Mouse (Mus musculus) hindlimb bud, embryonic 11.5 days (tissue): ENCODE measurements at regions not wholly inside any gene's neighbourhood (a gene's known extent, or its start where the extent isn't known, plus 50 kb on each side); places are given as distances from the start of the nearest gene placed in this dataset.

Source experiments
- DNase-seq: peaks from one replicate; pipeline ENCODE4 v3.0.0-alpha.2; 2012; ENCODE audit warnings: low read depth, low spot score; ENCODE audit errors: extremely low spot score

DNA sequence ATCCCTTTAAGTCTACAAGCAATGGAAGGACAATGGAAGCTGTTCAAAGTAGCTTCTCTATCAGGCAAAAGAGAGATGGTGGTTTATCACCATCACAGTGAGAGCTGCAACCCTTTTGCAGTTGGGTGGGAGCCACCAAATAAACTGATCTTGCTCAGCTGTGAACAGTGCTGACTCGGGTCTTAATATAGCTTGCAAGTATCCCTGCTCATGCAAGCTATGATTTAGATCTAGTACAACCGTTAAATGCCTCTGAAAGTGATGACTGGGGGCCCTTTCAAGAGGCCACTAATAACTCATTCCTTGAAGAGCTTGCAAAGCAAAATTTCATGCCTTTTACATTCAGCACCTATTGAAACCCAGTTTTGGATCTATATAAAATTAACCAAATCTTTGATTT lies 1154.5 kb upstream of the Lrrtm3 start:
- peak; percentile 6 for DNase-seq

DNA sequence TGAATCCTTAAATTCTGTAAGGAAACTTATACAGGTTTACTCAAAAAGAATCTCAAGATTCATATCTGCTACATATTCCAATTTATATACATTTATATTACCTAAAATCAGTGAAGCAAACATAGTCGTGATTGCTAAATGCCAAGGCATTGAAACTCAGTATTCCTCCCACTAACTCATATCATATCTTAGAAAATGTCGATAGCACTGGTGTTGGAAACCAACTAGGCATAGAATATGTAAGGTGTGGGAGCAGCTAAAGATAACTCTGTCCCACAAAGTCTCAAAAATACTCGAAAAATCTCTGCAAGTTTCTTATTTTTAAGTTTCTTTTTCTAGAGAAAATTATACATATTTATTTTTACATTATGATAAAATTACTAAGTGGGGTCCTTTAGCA lies 1134.1 kb upstream of the Lrrtm3 start:
- DNase-seq, result no peak

DNA sequence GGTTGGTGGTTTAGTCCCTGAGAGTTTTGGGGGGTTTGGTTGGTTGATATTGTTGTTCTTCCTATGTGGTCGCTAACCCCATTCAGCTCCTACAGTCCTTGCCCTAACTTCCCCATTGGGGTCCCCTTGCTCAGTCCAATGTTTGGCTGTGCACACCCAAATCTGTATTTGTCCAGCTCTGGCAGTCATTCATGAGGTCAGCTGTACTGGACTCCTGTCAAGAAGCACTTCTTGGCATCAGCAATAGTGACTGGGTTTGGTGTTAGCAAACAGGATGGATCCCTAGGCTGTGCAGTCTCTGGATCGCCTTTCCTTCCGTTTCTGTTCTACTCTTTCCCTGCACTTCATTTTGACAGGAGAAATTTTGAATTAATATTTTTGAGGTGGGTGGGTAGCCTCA lies 1131.1 kb upstream of the Lrrtm3 start:
- no peak for DNase-seq

DNA sequence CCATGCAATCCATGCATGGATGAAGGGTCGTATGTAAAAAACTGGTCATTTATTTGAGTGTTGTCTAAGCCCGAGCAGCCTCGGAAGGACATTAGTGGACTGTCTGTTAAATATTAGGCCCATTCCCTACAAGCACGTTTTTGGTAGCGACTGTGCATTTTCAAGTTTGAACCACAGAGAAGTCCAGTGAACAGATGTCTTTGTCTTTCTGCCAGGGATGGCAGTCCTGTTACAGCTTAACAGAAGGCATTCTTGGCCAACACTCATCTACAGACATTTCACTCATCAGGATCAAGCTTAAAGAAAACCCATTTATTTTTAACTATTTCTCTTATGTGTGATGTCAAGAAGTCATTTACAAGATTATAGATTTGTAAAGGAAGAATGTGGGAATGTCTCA lies 1129.2 kb upstream of the Lrrtm3 start:
- no peak for DNase-seq

DNA sequence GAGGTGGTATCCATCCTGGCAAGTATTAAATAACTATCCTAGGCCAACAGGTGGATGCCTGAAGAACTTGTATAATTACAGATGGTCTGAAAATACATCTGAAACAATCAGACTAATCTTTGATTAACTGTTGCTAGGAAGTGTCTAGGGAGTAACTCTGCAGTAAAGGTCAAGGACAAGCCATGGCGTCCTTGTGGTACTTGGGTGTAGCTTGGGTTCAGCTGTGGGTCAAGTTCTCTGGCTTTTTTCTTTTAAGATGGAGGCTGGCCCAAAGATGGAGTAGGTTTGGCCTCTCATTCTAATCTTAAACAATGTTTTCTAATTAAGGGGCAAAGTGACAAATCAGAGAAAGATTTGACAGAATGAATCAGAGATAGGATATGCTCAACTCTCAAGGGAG lies 1126.1 kb upstream of the Lrrtm3 start:
- DNase-seq, result no peak

DNA sequence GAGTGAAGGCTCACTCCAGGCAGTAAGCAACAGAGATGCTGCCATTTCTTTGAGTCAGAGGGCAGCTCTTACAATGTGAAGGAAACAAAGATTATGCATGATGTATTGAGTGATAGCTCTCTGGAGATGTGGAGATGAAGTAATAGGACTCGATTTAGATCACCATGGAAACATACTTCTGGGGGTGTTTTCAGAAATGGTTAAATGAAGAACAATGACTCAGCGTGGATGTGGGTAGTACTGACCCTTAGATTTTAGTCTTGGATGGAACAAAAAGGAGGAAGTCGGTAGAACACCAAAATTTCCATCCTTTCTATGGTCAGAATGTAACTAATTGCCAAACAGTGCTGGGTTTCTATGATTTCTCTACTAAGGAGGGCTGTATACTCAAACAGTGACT lies 1125.1 kb upstream of the Lrrtm3 start:
- no peak for DNase-seq

DNA sequence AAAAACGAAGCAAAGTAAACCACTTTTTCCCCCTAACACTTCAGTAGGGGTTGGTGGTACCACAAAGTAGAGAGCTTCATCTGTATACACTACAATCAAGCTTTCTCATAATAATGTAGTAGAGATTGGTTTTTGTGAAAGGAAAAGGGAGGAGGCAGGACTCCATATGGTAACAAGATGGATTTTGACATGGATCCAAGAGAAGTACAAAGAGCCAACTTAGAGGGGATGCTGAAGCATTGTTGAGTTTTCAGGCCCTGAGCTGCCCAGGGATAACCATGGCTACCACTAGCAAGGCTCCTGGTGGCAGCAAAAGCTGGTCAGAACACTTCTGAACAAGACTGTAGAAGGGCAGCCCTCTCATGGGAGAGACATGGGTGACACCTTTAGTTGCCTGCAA lies 1093.6 kb upstream of the Lrrtm3 start:
- DNase-seq, result no peak

DNA sequence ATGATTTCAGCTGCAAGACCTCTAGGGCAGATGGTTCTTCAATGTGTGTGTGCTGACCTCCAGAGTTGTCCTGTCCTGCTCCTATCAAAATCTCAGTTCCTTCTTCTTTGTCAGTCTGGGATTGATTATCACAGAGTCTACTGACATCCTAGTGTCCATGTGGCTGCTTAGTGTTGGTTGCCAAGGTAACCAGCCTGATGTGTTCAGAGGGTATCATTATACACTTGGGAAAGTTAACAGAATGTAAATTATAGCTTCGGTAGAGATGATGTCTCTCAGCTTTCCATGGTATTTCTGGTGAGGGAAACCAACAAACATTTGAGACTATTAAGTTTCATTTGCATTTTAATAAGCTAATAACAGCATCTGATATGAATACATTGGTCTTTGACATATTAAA lies 1092.5 kb upstream of the Lrrtm3 start:
- no peak for DNase-seq

DNA sequence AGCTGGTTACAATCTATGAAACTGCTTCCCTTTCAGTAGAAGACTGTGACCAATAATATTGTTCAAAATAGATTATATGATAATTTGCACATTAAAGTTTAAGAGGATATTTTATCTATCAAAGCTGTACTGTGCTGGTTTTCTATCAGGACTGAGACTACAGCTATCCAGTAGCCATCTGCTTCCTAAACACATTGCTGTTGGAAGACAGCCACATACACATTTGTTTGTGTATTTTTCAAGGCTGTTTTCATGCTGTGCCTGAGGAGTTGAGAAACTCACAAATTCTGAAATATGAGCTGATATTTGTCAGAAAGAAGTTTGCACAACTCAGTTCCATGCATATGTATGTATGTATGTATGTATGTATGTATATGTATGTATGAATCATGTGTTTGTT lies 1089.0 kb upstream of the Lrrtm3 start:
- DNase-seq, result no peak

DNA sequence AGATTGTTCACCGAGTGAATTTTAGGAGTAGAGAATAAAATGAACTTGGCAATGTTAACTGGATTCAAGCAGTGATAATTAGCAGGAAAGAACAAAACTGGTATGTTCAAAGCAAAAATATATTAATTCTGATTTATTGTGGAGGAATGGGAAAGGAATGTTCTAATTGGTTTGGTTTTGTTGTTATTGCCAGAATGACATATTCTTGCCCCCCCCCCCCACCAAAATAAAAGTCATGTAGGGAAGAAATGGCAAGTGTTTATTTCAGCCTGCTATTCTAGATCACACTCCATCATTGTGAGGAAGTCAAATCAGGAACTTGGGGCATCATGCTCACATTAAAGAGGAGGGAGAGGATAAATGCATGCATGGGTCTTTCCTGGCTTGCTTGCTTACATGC lies 1064.1 kb upstream of the Lrrtm3 start:
- DNase-seq, result no peak

DNA sequence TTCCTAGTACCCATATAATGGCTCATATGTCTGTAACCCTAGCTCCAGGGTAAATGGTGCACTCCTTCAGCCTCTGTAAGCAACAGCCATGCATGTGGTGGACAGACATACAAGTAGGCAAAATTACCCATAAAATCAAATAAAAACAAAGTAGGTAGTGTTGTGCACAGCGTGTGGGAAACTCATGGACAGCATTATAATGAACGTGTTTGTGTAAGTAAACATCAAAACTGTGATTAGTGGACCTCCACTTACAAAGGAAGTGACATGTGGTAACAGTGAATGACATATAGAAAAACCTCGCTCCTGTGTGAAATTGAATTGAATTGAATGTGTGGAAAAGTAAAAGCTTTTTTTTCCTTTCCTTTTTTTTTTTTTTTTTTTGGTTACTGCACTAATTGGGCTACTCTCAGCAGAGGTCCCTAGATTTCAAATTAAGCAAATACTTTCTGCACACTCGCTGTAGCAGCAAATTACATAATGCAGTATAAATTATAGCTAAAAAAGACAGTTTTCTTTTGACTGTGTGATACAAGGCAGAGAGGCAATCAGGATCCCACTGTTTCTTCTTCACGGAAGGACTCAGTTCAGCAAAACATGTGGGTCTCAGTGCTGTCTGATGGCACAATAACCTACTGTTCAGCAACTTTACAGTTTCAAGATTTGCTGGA lies 1035.0 kb upstream of the Lrrtm3 start:
- no peak for DNase-seq

DNA sequence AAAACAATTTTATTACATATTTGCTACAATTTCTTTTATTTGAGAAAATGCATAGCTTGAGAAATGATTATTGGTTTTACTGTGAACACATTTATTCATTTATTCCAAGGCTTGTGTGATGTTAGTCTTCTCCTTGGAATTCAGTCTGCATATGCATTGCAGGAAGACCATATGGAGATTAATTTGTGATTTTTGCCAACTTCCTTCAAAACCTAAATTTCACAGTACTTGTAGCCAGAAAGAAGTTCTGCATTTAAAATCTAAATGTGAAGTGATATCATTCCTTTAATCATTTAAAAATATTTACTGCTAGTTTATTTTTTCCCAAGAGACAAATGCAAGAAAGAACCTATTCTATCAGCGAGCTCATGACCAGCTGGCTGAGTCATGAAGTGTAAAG lies 1028.1 kb upstream of the Lrrtm3 start:
- DNase-seq, result no peak

DNA sequence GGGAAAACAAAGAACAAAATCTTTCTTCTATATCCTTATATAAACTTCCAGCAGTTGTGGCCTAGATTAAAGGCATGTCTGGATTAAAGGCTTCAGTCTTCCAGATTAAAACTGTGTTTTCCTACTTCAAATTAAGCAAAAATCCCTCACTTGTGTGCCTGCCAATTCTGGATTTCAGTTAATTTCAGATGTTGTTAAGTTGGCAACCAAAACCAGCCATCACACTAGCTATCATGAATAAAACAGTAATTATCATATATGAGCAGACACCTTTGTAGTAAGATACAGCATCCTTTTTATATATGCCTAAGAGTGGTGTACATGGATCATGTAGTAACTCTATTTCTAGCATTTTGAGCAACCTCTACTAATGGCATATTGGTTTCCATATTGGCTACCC lies 1024.5 kb upstream of the Lrrtm3 start:
- DNase-seq, result no peak

DNA sequence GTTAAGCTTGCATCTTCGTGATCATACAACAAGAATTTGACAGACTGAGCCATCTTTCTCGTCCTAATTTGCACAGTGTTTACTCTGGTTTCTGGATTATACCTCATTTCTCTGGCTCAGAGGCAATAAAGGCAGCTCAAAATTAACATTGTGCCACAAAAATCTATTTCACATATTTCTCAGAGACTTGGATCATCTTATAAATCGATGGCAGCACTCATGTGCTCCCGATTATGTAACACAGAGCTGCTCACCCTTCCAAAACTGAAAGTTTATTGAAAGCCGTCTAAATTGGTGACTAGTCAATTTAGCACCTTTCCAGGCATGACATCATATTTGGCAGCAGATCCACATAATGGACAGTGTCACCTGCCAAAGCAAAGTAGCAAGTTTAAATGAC lies 1020.7 kb upstream of the Lrrtm3 start:
- no peak for DNase-seq

DNA sequence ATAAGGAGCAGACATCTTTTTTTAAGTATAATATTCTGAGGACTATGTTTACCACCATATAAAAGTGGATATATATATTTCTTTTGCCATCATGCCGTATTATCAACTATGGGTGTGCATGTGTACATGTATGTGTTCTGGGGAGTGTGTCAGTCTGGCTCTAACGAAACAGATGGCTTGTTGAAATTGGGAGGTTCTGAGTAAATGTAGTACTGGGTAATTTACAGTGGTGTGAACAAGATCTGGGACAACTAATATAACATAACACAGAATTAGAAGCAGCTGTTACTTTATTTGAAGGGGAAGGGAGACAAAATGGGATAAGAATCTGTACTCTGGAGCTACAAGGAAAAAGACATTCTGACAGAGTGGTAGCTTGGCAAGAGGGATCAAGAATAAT lies 1017.3 kb upstream of the Lrrtm3 start:
- no peak for DNase-seq

DNA sequence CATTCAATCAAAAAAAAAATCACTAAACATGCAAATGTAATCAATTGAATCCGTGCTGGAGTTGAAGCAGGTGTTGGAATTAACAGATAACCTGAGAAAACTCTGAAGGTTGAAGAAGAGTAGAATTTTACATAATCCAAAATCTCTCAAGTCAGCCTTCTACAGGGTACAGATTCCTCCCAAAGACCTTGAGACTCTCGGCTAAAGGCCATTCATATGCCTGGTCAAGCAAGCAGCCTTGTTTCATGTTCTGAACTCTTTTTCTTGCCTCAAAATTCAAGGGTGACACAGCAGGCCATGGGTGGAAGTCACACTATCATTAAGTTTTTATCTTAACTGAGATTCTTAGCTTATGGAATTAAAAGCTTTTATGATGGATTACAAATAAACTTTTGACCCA lies 994.4 kb upstream of the Lrrtm3 start:
- DNase-seq, result no peak

DNA sequence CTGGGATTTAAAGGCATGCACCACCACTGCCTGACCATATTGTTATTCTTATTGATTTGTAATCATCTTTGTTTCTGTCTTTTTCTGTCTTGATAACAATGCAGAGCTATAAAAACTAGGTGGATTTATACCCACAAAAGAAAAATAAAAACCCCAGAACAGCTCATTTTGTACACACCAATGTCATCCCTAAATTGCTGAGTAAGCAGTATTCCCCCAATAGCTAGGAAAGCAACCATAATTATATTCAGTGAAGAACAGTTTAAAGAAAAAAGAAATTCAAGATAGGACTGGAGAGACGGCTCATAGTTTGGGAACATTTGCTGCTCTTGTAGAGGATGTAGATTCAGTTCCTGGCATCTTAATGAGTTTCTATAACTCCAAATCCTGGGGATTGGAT lies 991.6 kb upstream of the Lrrtm3 start:
- no peak for DNase-seq

DNA sequence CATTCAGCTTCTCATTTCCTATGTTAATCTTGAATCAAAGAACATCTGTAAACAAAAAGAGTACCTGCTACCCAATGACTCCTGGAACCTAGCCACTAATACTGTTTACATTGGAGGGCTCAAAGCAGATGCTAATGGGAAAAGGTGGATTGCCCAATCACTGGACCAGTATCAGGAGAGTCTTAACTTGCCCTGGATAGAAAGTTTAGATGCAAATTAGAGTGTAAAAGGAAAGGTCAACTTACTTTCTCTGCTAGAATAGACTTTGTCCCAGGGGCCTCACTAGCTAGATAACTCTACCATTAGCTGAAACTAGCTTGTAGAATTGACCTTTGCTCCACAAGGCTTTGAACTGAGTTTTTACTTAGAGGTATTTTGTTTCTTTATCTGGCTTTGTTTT lies 968.0 kb upstream of the Lrrtm3 start:
- no peak for DNase-seq
